11 mouse cellular contexts compared by ENCODE assay signal in genomic region chr6:103507751-103508575, GRCm38 (mm10). TPM values are rescaled to one million over a fixed set of nuclear protein-coding genes. Genes with fewer than 3 reads are reported as not detected.
DNase-seq lines count a peak whose midpoint lies in the region; ATAC-seq lines count a peak whose summit lies in the region.
"Had no signal": no experiment of that assay in that cellular context is flagged by ENCODE, and none has a peak within 500 bp of the region (broad histone marks: within the 10 kb centered on the region; RNA-seq: fewer than 3 reads in every experiment).

No protein-coding gene starts in this region.

- DNase-seq in frontal cortex, postnatal 14 days (ENCODE audit: low spot score in 2 of 2), result no peak
- peak; percentile 7 for DNase-seq in lung, postnatal 36 days
- DNase-seq in lung, adult 18-20 months, result no peak
- DNase-seq in adrenal gland, postnatal 25 days, result peak; percentile 17
- peak; percentile 40 to 56 for DNase-seq in cerebellum, postnatal 25 days
- DNase-seq in spleen, postnatal 14 days (ENCODE audit: low spot score in 2 of 2), result no peak
- no peak for DNase-seq in kidney, postnatal 25 days

- peak; percentile 18; the same call in 1 of the 2 replicates for ATAC-seq in frontal cortex, adult (ENCODE audit: low TSS enrichment)
- ATAC-seq: liver, embryonic 12.5 days; Patski had no signal

RNA-seq across cellular contexts. Expression of gene Chl1, which starts 2.4 kb away (rescaled TPM):
- total RNA-seq in adrenal gland, postnatal 25 days (2021), result 2.3 and 3.2 TPM in 2 replicates
- total RNA-seq: megakaryocyte-erythroid progenitor cell, adult 5-6 weeks had no signal

Comparison
In these comparisons a context has a peak if more than half of its experiments do, and no peak if none do; other contexts are left out.
1. DNase-seq: peak in lung, postnatal 36 days (single experiment), adrenal gland, postnatal 25 days (single experiment) and cerebellum, postnatal 25 days (2 of 2); none in frontal cortex, postnatal 14 days (0 of 2), lung, adult 18-20 months (0 of 2), spleen, postnatal 14 days (0 of 2) and kidney, postnatal 25 days (0 of 2).